Mouse (Mus musculus) heart, embryonic 15.5 days (tissue): ENCODE results near the gene Gm9844. TPM values are rescaled to one million over a fixed set of nuclear protein-coding genes. Genes with fewer than 3 reads are reported as not detected.
A peak's percentile ranks its signal among the peaks of the same experiment; 100 is the strongest.
"Not testable (repeated sequence)": the region's sequence is repeated elsewhere in the genome, so short reads cannot be mapped to it uniquely, and the experiment has no call there.

Source experiments
- ATAC-seq: fragments of 200-750 bp; cut with Nextera tagmentation; replicated peaks from 2 replicates; pipeline ENCODE4 v1.8.0; 2017; ENCODE audit warnings: low read depth, moderate TSS enrichment; ENCODE audit not compliant: insufficient number of reproducible peaks, insufficient read depth, low FRiP score
- H3K27ac ChIP-seq: fragments of 300-500 bp; sonication (generic); 2 replicates; pipeline ENCODE4 v1.5.1; 2015; ENCODE audit warnings: mild to moderate bottlenecking, inconsistent platforms
- H3K27me3 ChIP-seq: fragments of 300-500 bp; sonication (generic); 2 replicates; pipeline ENCODE4 v1.6.1; 2015; ENCODE audit warnings: inconsistent platforms
- H3K36me3 ChIP-seq: fragments of 300-500 bp; sonication (generic); 2 replicates; pipeline ENCODE4 v1.6.1; 2015; ENCODE audit warnings: mild to moderate bottlenecking, inconsistent platforms
- H3K4me1 ChIP-seq: fragments of 300-500 bp; sonication (generic); replicated peaks from 2 replicates; pipeline ENCODE4 v1.6.1; 2015; ENCODE audit warnings: inconsistent platforms
- H3K4me2 ChIP-seq: fragments of 300-500 bp; sonication (generic); 2 replicates; pipeline ENCODE4 v1.6.1; 2015; ENCODE audit warnings: inconsistent platforms, mild to moderate bottlenecking, moderate library complexity
- H3K4me3 ChIP-seq: fragments of 300-500 bp; sonication (generic); 2 replicates; pipeline ENCODE4 v1.5.1; 2015; ENCODE audit warnings: mild to moderate bottlenecking, inconsistent platforms
- H3K9ac ChIP-seq: fragments of 300-500 bp; sonication (generic); 2 replicates; pipeline ENCODE4 v1.6.1; 2015; ENCODE audit warnings: mild to moderate bottlenecking, inconsistent platforms
- H3K9me3 ChIP-seq: fragments of 300-500 bp; sonication (generic); replicated peaks from 2 replicates; pipeline ENCODE4 v1.6.1; 2016; ENCODE audit warnings: inconsistent platforms
- WGBS: fragments of 180-500 bp; shearing (Covaris S2); methylation state at CpG from one replicate; pipeline ENCODE4 v1.1.7; 2015; ENCODE audit warnings: mixed read lengths; 5-methylcytosine and 5-hydroxymethylcytosine counted together
- polyA plus RNA-seq: library from polyadenylated mRNA; unstranded; fragments of >200 nt; fragmentation: Nextera tagmentation; extraction: Ambion mirVana; gene quantifications from 2 replicates; pipeline ENCODE4 v1.2.1, GENCODE M21; 2015

Gene Gm9844
- polyA plus RNA-seq, 1 experiment from 2014 or later, result 8.9 TPM

GRCm38 (mm10) chr7:24889431-24890220 lies 27.6 kb downstream of the Gm9844 start:
- Histone ChIP-seq H3K27ac (peak overlapping the region; percentile 40; the same call in 1 of the 2 replicates), H3K9me3 (no peaks in the 10 kb centered on the region), H3K4me3 (no peak overlapping the region), H3K4me1 (peaks cover 28% of the 10 kb centered on the region), H3K27me3 (no peaks in the 10 kb centered on the region), H3K9ac (no peak overlapping the region), H3K4me2 (no peak overlapping the region), H3K36me3 (peaks cover 47% of the 10 kb centered on the region)
- 80% methylated on average over 6 of the region's 6 CpGs for WGBS
- no peak for ATAC-seq

- 26% methylated on average over 10 of the region's 10 CpGs for WGBS
- ATAC-seq, result peak; percentile 69
- Histone ChIP-seq H3K36me3 (peaks cover 47% of the 10 kb centered on the region), H3K27ac (peak overlapping the region; percentile 40; the same call in 1 of the 2 replicates), H3K4me2 (no peak overlapping the region), H3K9ac (no peak overlapping the region), H3K4me3 (no peak overlapping the region), H3K27me3 (no peaks in the 10 kb centered on the region), H3K9me3 (no peaks in the 10 kb centered on the region), H3K4me1 (peaks cover 25% of the 10 kb centered on the region)
Measured at GRCm38 (mm10) chr7:24890281-24891216, 28.5 kb downstream of the Gm9844 start.

GRCm38 (mm10) chr7:24891241-24892124 lies 29.5 kb downstream of the Gm9844 start:
- Histone ChIP-seq H3K27me3 (no peaks in the 10 kb centered on the region), H3K9me3 (no peaks in the 10 kb centered on the region), H3K4me2 (no peak overlapping the region), H3K9ac (no peak overlapping the region), H3K4me1 (peaks cover 16% of the 10 kb centered on the region), H3K36me3 (peaks cover 39% of the 10 kb centered on the region), H3K27ac (no peak overlapping the region), H3K4me3 (no peak overlapping the region)
- ATAC-seq, result no peak
- 76% methylated on average over 3 of the region's 3 CpGs for WGBS

GRCm38 (mm10) chr7:24892125-24892583 lies 30.1 kb downstream of the Gm9844 start:
- WGBS, result 80% methylated on average over 2 of the region's 2 CpGs
- H3K27me3 ChIP-seq, result no peaks in the 10 kb centered on the region
- no peak overlapping the region for H3K4me2 ChIP-seq
- H3K9me3 ChIP-seq, result no peaks in the 10 kb centered on the region
- peaks cover 32% of the 10 kb centered on the region for H3K36me3 ChIP-seq
- no peak overlapping the region for H3K27ac ChIP-seq
- no peak overlapping the region for H3K9ac ChIP-seq
- H3K4me3 ChIP-seq, result no peak overlapping the region
- peaks cover 9% of the 10 kb centered on the region for H3K4me1 ChIP-seq
- ATAC-seq, result no peak

- not testable (repeated sequence) for H3K27ac ChIP-seq, H3K4me2 ChIP-seq, H3K27me3 ChIP-seq, H3K9me3 ChIP-seq, H3K36me3 ChIP-seq, H3K4me1 ChIP-seq, H3K4me3 ChIP-seq, ATAC-seq, H3K9ac ChIP-seq
- 78% methylated on average over 2 of the region's 2 CpGs for WGBS
Measured at GRCm38 (mm10) chr7:24895749-24896148, 33.7 kb downstream of the Gm9844 start.

- Histone ChIP-seq H3K27me3 (no peaks in the 10 kb centered on the region), H3K9ac (no peak overlapping the region), H3K4me1 (no peaks in the 10 kb centered on the region), H3K27ac (no peak overlapping the region), H3K36me3 (no peaks in the 10 kb centered on the region), H3K9me3 (no peaks in the 10 kb centered on the region), H3K4me2 (no peak overlapping the region), H3K4me3 (no peak overlapping the region)
- WGBS, result 91% methylated on average over 8 of the region's 8 CpGs
- ATAC-seq, result no peak
Measured at GRCm38 (mm10) chr7:24896269-24896668, 34.3 kb downstream of the Gm9844 start.

- H3K4me3 ChIP-seq, result no peak within 1 kb of the TSS
- H3K9me3 ChIP-seq, result no peaks in the 10 kb centered on the region
- no peak within 1 kb of the TSS for H3K9ac ChIP-seq
- ATAC-seq, result no peak
- H3K27ac ChIP-seq, result no peak within 1 kb of the TSS
- no peaks in the 10 kb centered on the region for H3K36me3 ChIP-seq
- peaks cover 6% of the 10 kb centered on the region for H3K4me1 ChIP-seq
- H3K27me3 ChIP-seq, result no peaks in the 10 kb centered on the region
- WGBS, result 67% methylated on average over 12 of the region's 12 CpGs
- H3K4me2 ChIP-seq, result no peak within 1 kb of the TSS
Measured at GRCm38 (mm10) chr7:24897224-24897623, 35.2 kb downstream of the Gm9844 start, which contains the start of gene Cd79a. TSS of gene Cd79a (plus strand) at chr7:24897381.

- H3K9ac ChIP-seq, result no peak overlapping the region
- H3K27me3 ChIP-seq, result no peaks in the 10 kb centered on the region
- H3K4me2 ChIP-seq, result no peak overlapping the region
- H3K4me1 ChIP-seq, result peaks cover 10% of the 10 kb centered on the region
- no peaks in the 10 kb centered on the region for H3K36me3 ChIP-seq
- H3K4me3 ChIP-seq, result no peak overlapping the region
- no peaks in the 10 kb centered on the region for H3K9me3 ChIP-seq
- WGBS, result 70% methylated on average over 5 of the region's 5 CpGs
- H3K27ac ChIP-seq, result no peak overlapping the region
- no peak for ATAC-seq
Measured at GRCm38 (mm10) chr7:24897959-24898358, 35.9 kb downstream of the Gm9844 start.

- Histone ChIP-seq H3K27ac (no peak overlapping the region), H3K4me2 (no peak overlapping the region), H3K27me3 (no peaks in the 10 kb centered on the region), H3K36me3 (no peaks in the 10 kb centered on the region), H3K9me3 (no peaks in the 10 kb centered on the region), H3K4me3 (no peak overlapping the region), H3K9ac (no peak overlapping the region), H3K4me1 (peaks cover 27% of the 10 kb centered on the region)
- ATAC-seq, result no peak
- 75% methylated on average over 6 of the region's 6 CpGs for WGBS
Measured at GRCm38 (mm10) chr7:24901114-24901513, 39.1 kb downstream of the Gm9844 start.

GRCm38 (mm10) chr7:24901842-24902241 lies 39.8 kb downstream of the Gm9844 start:
- Histone ChIP-seq H3K4me2 (peak overlapping the region; percentile 81), H3K27me3 (no peaks in the 10 kb centered on the region), H3K9ac (0 out of 2 replicates have a peak overlapping the region, but pooled peaks have one; percentile 75), H3K9me3 (no peaks in the 10 kb centered on the region), H3K4me1 (peaks cover 34% of the 10 kb centered on the region), H3K36me3 (no peaks in the 10 kb centered on the region), H3K27ac (peak overlapping the region; percentile 87), H3K4me3 (peak overlapping the region; percentile 64)
- WGBS, result 39% methylated on average over 1 of the region's 1 CpGs
- no peak for ATAC-seq
